Mouse (Mus musculus): Measurements from ENCODE around the gene Sec23ip. TPM values are rescaled to one million over a fixed set of nuclear protein-coding genes. Genes with fewer than 3 reads are reported as not detected.

The Sec23ip gene
- total and polyA plus RNA-seq, 3 experiments = 16.0 to 40.1 (median 19.3) TPM

- Histone ChIP-seq H3K4me1 (ENCODE audit: control insufficient read depth in 1 of 2, insufficient read depth in 2 of 2) (no peaks in the 10 kb centered on the region), H3K9ac (ENCODE audit: insufficient read depth, low read depth) (no peak overlapping the region), H3K9me3 (replicated peaks; ENCODE audit: low read length) (no peaks in the 10 kb centered on the region), H3K4me3 (replicated peaks in 1 of 3; ENCODE audit: low read depth in 2 of 3, low read length in 2 of 3, poor library complexity in 1 of 3) (no peak overlapping the region), H3K27me3 (replicated peaks) (no peaks in the 10 kb centered on the region), H3K36me3 (replicated peaks in 1 of 2; ENCODE audit: control insufficient read depth in 1 of 2, insufficient read depth in 1 of 2, low read length in 1 of 2) (peaks cover 65 to 90% of the 10 kb centered on the region in 2 experiments), H3K27ac (ENCODE audit: insufficient read depth, low read depth) (no peak overlapping the region), H3K4me2 (ENCODE audit: insufficient read depth, low read depth, poor library complexity, severe bottlenecking) (no peak overlapping the region), H3K79me2 (replicated peaks; ENCODE audit: control insufficient read depth, extremely low read depth, insufficient read depth, poor library complexity, severe bottlenecking) (no peaks in the 10 kb centered on the region)
- in situ Hi-C loops (cut with MboI; ENCODE audit: low pct_ligation_motif_present, low pct_unique_long_range_greater_than_20kb, low sequenced_read_pairs) (no loop called here), dilution Hi-C loops (cut with MboI; ENCODE audit: extremely low pct_ligation_motif_present, extremely low pct_unique_long_range_greater_than_20kb, low sequenced_read_pairs) (no loop called here)
- TF ChIP-seq MXI1 (IDR thresholded peaks at IDR 0.05; ENCODE audit: low read depth, low read length) (no peak), POLR2A (IDR thresholded peaks at IDR 0.05; ENCODE audit: low read depth, low read length) (no peak), CTCF (conservative IDR thresholded peaks at IDR 0.05 in 1 of 2, IDR thresholded peaks at IDR 0.05 in 1 of 2; ENCODE audit: low read depth in 2 of 2, low read length in 2 of 2) (peak; percentile 71 to 78), TBP (conservative IDR thresholded peaks at IDR 0.05; ENCODE audit: low read depth, low read length) (no peak), UBTF (IDR thresholded peaks at IDR 0.05; ENCODE audit: low read depth, low read length) (no peak), TCF12 (IDR thresholded peaks at IDR 0.05; ENCODE audit: low read depth, low read length) (no peak), ETS1 (conservative IDR thresholded peaks at IDR 0.05; ENCODE audit: low read depth, low read length) (no peak), MAZ (IDR thresholded peaks at IDR 0.05; ENCODE audit: low read depth, low read length) (no peak), SMC3 (IDR thresholded peaks at IDR 0.05; ENCODE audit: low read depth, low read length) (peak; percentile 53), GABPA (IDR thresholded peaks at IDR 0.05; ENCODE audit: insufficient replicate concordance, low read depth, low read length) (no peak), EP300 (IDR thresholded peaks at IDR 0.05; ENCODE audit: low read length) (no peak), RAD21 (IDR thresholded peaks at IDR 0.05; ENCODE audit: low read depth, low read length) (peak; percentile 52), CHD2 (IDR thresholded peaks at IDR 0.05; ENCODE audit: low read length) (no peak), JUND (conservative IDR thresholded peaks at IDR 0.05; ENCODE audit: low read depth, low read length) (no peak), MYC (IDR thresholded peaks at IDR 0.05; ENCODE audit: low read depth, low read length) (0 out of 2 replicates have a peak, but pooled peaks have one; percentile 47), RCOR1 (conservative IDR thresholded peaks at IDR 0.05; ENCODE audit: low read depth, low read length) (no peak), HCFC1 (IDR thresholded peaks at IDR 0.05; ENCODE audit: low read depth, low read length) (no peak), E2F4 (IDR thresholded peaks at IDR 0.05; ENCODE audit: insufficient replicate concordance, low read depth, low read length) (no peak), NELFE (IDR thresholded peaks at IDR 0.05; ENCODE audit: low read depth, low read length) (no peak), ELF1 (IDR thresholded peaks at IDR 0.05; ENCODE audit: low read depth, low read length) (no peak), JUN (IDR thresholded peaks at IDR 0.05; ENCODE audit: insufficient read depth, low read depth, low read length) (no peak), MAFK (IDR thresholded peaks at IDR 0.05; ENCODE audit: insufficient replicate concordance, low read length) (no peak), MAX (IDR thresholded peaks at IDR 0.05; ENCODE audit: low read length) (peak; percentile 91), ZC3H11A (IDR thresholded peaks at IDR 0.05; ENCODE audit: low read depth, low read length) (no peak)
- DNase-seq (ENCODE audit: extremely low read depth) = peak; percentile 59
These were observed 34.6 kb downstream of the Sec23ip start for GRCm38 (mm10) chr7:128779305-128779704.

Measured in CH12.LX (cell line).